Mouse (Mus musculus) monocyte, adult 5-6 weeks (primary cell): Measurements from ENCODE around the gene Gm20716. TPM values are rescaled to one million over a fixed set of nuclear protein-coding genes. Genes with fewer than 3 reads are reported as not detected.

Experiments
- ATAC-seq: fragments of 153-309, 156-312 bp; replicated peaks from 2 replicates; pipeline ENCODE4 v1.8.0; 2017; ENCODE audit warnings: mild to moderate bottlenecking; ENCODE audit not compliant: low TSS enrichment, insufficient number of reproducible peaks, severe bottlenecking, poor library complexity, low FRiP score
- total RNA-seq: library from RNA; stranded (forward); fragments of 200-1000, 200-491, 200-594 nt; gene quantifications from 3 replicates; pipeline ENCODE4 v1.2.3, GENCODE M21; 2017

Gm20716 gene
- total RNA-seq, 1 experiment from 2014 or later: 37.1 TPM

DNA sequence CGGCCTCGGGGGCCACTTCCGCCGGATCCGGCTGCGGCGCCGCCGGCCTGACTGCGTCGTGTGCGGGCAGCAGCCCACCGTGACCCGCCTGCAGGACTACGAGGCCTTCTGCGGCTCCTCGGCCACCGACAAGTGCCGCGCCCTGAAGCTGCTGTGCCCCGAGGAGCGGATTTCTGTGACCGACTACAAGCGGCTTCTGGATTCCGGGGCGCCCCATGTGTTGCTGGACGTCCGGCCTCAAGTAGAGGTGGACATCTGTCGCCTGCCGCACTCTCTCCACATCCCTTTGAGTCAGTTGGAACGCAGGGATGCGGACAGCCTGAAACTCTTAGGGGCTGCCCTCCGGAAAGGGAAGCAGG lies 1.3 kb upstream of the Gm20716 start:
- no peak for ATAC-seq

DNA sequence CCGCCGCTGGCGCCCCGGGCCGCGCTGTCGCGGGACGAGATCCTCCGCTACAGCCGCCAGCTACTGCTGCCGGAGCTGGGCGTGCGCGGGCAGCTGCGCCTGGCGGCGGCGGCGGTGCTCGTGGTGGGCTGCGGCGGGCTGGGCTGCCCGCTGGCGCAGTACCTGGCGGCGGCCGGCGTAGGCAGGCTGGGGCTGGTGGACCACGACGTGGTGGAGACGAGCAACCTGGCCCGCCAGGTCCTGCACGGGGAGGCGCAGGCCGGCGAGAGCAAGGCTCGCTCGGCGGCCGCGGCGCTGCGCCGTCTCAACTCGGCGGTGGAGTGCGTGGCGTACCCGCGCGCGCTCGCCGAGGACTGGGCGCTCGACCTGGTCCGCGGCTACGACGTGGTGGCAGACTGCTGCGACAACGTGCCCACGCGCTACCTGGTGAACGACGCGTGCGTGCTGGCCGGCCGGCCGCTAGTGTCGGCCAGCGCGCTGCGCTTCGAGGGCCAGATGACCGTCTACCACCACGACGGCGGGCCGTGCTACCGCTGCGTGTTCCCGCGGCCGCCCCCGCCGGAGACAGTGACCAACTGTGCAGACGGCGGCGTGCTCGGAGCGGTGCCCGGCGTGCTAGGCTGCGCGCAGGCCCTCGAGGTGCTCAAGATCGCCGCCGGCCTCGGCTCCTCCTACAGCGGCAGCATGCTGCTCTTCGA lies 758 bp upstream of the Gm20716 start:
- ATAC-seq: no peak

DNA sequence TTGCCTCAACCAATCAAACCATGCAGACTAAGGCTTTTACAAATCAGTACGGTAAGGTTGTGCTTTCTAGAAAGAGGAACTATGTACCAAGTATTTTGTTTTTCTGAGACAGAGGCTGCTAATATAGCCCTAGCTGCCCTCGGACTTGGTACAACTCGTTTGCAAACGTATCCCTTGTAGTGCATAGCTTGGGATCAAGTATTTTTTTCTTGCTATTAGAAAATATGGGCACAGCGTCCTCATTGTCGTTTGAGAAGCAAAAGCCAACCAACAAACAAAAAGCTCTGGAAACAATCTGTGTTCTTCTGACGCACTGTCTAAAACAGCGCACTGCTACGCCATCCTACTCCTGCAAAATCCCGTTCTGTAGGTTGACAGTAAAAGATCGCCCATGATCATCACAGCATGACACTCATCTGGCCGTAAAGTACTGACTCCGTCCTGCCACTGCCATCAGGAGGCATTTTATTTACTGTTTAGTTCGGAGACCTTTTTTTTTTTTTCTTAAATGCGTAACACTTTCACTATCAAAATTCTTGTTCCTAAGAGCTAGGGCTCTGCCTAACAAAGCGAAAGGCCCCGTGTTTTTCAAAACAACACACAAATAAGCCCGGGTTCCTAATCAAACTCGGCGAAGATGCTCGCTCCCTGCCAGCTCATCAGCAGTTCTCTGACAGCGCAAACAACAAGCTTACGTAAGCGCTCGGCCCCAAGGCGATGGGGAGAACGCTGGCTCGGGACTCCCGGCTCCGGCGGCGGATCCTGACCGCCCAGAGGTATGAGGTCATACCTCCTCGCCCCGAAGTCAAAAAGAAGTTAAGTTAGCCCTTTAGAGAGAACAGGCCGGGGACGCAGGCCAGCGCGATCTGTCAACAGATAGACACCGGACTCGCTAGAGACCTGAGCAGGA lies 793 bp downstream of the Gm20716 start:
- ATAC-seq: no peak

DNA sequence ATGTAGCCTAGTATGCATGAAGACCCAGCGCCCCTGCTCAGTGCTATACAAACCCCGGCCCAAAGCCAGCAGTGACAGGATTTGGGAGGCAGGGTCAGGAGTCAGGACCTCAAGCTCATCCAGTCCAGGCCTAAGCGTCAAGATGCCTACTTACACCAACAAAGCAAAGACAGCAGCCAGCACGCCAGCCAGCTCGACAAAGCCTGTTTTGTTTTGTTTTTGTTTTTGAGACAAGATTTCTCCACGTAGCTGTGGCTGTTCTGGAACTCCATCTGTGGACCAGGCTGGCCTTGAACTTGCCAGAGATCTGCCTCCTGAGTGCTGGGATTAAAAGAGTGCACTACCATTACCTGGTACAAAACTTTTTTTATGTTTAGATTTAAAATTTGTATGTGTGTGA lies 6.8 kb downstream of the Gm20716 start:
- no peak for ATAC-seq

DNA sequence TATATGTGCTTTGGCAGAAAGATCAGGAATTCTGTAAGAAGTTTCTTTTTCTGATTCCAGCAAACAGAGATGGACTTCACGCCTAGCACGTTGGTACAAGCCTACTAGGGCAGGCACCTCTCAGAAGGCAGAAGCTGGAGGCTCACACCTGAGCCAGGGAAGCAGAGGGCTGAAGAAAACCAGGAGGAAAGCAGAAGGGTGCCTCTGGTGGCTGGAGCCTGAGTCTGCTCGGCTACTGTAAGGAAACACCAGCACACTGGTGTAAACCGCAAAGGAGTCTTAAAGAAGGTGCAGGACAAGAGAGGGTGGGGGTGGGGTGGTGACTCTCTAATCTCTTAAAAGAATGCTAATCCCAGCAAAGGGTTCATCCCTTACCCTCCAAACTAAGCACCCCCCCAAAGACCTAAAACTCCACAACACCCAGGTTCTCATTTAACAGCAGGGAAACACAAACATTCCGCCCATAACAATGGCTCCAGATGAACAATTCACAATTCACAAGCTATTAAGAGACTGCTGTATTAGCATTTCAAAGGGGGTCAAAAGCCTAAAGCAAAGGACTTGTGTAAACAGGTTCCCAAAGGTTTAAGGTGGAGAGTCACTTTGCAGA lies 16.3 kb downstream of the Gm20716 start:
- no peak for ATAC-seq

DNA sequence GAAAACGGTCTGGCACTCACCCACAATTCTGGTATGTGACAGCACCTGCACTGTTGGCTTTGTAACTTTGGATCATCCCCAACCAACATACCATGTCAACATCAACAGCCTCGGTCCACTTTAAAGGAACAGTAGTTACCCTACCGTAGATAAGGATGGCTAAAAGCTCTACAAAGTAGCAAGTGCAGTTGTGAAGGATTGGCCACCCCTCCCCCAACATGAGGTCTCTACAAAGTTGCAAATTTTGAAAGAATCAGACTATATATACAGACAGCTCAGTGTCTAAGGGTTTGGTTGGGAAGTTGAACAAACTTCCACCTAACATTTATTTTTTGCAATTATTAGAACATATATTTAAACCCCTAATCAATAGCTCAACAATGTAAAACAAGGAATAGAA lies 22.3 kb downstream of the Gm20716 start:
- ATAC-seq: no peak

DNA sequence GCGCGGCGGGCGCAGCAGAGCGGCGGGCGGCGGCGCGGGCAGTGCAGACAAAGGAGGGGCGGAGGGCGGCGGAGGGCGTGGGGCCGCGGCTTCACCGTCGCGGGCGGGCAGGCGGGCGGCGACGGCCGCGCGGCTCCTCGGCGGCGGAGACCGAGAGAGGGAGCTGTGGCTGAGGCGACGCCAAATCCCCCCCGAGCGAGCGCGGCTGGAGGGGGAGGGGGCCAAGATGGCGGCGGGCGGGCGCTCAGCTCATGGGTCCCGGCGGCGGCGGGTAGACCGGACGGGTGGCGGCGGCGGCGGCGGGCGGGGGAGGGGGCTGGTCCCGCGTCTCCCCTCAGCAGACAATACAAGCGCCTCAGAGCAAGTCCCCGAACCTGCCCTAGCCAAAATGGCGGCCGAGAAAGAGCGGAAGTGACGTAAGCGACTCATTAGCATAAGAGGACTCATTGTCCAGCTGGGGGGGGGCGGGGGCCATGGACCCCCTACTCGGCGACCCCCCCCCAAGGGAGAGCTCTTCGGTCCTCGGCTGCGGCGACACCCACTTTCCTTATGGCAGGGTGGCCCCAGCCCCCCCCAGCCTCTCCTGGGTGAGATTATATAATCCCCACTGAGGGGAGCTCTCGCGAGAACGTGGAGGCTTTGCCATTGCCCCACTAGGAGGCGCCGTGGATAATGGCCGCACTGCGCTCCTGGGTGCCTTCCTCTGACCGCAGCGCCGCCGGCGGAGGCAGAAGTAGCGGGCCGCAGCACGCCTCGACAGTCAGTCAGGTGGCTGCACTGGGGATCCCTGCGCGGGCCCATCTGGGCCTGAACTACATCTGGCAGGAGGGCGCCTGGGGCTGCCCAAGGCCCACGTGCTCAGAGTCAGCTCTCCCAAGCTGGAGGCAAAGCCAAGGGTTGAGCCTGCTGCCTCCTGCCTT lies 23.2 kb downstream of the Gm20716 start, which contains the start of gene Adnp:
Gene Adnp, minus strand, starts transcription at position 388 of the 920 bp plus-strand sequence.
- ATAC-seq: peak; percentile 88

DNA sequence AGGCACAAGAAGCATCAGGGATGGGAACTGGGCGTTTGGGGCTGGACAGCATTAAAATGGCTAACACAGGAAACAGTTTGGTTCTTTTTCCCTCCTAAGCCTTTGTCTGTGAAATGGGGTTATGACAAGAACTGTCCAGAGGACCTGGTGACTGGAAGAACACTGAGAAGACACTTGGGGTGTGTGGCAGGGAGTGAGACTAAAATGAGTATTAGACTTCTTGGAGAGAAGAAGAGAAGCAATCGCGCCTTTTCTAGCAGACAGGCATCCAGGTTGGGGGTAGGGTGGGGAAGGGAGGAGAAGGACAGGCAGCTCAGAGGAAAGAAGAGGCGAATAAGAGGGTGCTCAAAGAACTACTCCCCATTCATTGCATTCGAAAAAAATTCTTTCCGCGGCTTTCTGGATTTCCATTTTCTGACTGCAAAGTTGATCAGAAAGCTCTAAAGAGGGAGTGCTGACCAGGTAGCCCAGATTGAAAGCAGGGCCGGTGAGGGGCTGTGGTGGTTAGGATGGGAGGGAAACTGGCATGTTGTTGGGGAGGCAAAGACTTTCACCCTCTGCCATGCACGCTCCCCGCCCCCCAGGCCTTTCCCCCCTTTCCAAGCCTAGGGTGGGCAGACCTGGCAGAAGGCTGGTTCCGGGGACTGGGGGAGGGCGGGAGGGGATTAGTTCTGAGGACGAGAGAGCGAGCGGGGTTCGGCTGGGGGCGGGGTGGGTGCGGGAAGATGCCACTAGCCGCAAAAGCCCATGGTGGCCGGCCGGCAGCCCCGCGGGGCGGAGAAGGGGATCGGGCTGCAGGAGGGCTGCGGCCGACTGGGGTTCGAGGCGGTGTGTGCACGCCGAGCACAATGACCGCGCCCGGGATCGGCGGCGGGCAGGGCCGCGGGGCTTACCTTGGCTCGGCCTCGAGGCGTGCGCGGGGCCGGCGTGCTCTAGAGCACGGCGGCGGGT lies 24.2 kb downstream of the Gm20716 start:
- peak; percentile 0; the same call in 1 of the 2 replicates for ATAC-seq

DNA sequence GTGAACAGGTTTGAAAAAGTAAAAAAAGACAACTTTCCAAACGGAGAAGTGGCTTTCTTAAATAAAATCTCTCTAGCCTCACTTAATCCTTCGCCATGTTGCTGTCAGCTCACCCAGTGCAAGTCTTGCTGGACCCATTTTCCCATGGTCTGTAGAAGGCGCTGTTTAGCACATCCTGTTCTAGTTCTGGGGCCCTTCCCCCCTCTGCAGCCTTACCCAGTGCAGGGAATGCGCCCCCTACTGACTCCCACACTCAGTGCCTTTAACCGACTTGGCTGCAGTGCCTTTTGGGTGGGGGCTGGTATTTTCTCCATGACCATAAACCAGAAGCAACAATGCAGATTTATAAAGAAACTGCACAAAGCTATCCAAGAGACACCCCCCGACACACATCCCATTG lies 24.9 kb downstream of the Gm20716 start:
- peak; percentile 75 for ATAC-seq

DNA sequence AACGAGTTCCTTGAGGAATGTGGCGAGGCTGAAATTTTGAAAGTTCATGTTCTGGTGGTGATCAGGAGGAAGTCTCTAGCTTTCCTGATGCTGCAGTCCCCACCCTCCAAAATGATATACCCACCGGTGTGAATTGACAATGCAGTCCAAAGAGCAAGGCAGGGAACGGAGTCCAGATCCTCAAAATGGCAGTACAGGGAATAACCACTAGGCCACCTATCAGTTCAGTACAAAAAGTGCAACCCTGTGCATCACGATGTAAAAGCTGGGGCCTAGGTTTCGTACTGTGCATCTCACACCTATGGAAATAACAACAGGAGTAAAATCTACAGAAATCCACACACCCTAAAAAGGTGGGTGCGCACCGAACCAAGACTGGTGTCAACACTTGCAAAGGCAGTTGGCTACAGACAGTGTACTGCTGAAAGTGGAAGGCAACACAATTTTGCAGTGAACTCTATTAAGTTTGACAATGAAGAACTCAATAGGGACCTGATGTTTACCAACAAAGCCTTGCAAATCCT lies 25.6 kb downstream of the Gm20716 start:
- no peak for ATAC-seq

DNA sequence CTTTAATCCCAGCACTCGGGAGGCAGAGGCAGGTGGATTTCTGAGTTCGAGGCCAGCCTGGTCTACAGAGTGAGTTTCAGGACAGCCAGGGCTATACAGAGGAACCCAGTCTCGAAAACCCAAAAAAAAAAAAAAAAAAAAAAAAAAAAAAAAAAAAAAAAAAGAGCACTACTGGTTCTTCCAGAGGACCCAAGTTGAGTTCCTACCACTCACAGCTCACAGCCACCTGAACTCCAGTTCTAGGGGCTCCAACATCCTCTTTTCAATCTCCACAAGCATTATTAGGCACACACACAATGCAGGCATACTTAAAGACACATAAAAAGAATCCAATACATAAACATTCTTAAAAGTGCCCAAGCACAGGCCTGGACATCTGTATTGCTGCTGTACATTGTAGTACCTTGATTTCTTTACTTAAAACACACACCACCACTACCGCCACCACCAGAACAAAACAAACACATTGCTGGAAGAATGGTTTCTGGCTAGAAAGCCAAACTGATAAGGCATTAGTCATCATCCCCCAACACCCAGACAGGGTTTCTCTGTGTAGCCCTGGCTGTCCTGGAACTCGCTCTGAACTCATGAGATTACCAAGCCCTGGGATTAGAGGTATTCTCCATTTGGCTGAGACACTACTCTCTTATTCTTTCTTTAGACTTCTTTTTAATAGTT lies 30.0 kb downstream of the Gm20716 start:
- no peak for ATAC-seq

DNA sequence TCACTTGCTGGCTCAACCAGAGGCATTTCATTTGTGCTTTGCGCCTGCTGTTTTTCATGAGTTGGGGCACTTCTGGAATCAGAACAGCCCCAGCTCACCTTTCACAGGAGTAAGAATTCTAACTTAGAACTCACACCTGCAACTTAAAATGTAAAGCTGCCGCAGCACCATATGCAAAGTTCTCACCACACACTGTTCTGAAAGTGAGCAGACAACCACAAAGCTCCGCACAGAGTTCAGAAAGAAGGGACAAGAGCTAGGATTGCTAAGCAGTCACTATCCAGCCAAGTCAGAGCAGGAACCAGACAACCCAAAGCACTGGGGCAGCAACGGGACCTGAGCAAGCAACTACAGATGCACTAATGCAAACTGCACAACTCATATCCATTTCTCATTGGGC lies 30.7 kb downstream of the Gm20716 start:
- ATAC-seq: no peak

DNA sequence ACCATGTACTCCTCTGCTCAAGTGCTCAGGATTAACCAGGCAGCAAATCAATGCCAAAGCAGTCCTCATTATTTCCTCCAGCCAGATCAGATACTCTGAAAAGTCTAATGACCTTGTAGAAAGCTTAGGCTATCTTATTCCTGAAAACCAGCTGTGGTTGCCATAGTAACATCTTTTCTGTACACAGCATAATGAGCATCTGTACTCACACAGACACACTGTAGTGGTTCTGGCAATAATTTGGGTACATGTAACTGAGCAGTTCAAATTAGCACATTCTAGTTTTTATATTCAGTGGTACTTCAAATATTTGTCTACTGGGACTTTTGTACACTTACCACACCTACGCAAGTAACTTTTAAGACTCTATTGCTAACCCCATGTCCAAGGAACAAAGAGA lies 31.7 kb downstream of the Gm20716 start:
- ATAC-seq: no peak

DNA sequence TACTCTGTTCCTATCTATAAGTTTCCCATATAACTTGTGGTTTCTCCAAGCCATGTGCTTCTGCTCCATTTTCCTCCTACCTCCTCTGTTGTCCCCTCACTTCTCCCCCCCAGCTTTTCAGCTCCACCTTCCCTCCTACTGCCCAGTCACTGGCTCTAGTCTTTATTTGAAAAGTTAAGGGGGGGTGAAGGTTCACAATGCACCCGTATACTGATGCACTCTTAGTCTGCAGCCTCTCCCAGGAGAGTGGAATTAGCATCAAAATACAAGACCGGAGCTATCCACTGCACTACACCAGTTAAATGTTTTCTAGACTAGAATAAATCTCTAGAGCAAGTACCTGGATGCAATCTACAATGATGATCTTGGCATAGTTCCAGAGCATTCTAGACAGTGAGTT lies 34.4 kb downstream of the Gm20716 start:
- no peak for ATAC-seq

DNA sequence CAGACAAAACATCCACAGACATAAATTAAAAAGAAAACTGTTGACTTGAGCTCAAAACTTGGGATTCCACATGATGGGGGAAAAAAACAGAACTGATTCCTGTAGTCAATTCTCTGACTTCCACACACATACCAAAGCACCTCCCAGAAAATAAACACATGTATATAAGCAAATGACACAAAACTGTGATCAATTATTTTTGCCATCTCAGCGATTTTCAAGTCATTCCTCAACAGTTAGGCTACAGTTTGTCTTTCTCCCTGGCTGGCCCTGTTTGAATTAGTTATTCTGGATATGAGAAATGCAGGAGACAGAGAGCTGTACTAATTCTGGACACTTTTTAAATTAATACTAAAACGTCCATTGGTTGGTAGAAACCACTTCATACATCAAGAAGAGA lies 36.5 kb downstream of the Gm20716 start:
- no peak for ATAC-seq

DNA sequence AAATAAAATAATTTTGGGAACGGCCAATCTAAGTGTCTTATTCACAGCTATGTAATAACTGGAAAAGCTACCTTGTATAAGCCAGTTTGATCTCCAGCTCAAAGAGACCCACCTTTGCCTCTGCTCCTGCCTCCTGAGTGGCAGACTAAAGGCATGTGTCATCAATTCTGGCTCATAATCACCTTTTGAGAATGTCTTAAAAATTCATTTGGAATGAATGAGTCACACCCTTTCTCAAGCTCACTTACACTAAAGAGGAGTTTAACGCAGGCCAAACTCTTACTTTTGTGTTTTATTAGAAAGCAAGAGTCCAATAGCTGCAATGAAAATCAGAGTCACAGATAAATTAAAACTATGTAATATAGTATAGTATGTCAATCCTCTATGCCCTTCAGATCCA lies 38.3 kb downstream of the Gm20716 start:
- no peak for ATAC-seq

DNA sequence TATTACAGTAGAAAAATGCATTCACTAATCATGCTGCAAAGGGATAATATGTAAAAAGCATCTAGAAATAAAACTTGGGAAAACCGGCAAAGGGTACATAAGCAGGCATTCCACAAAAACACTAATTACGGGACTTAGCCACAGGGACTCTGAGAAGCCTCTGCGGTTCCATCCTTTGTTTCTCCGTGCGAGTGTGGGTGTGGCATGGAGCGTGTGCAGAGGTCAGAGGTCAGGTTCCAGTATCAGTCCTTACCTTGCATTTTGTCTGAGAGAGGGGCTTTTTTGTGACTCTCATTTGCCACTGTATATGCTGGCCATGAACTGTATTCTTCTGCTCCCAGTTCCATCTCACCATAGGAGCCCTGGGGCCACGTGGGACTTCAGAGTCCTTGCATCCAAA lies 54.2 kb downstream of the Gm20716 start:
- no peak for ATAC-seq
